Mouse (Mus musculus): ENCODE results near the gene Ttyh2.

- TF ChIP-seq GATA1 (IDR thresholded peaks at IDR 0.05; ENCODE audit: borderline replicate concordance, low read length): no peak
- TF ChIP-seq FLI1 (IDR thresholded peaks at IDR 0.05; ENCODE audit: low read length): no peak
Measured at GRCm38 (mm10) chr11:114667236-114667931, 7.8 kb upstream of the Ttyh2 start.

Data from megakaryocyte, embryonic 14.5 days (primary cell).